Mouse (Mus musculus): ENCODE data around the gene Adora1. TPM values are rescaled to one million over a fixed set of nuclear protein-coding genes. Genes with fewer than 3 reads are reported as not detected.

The Adora1 gene
- polyA plus RNA-seq, 1 experiment: 0.50 TPM

DNA sequence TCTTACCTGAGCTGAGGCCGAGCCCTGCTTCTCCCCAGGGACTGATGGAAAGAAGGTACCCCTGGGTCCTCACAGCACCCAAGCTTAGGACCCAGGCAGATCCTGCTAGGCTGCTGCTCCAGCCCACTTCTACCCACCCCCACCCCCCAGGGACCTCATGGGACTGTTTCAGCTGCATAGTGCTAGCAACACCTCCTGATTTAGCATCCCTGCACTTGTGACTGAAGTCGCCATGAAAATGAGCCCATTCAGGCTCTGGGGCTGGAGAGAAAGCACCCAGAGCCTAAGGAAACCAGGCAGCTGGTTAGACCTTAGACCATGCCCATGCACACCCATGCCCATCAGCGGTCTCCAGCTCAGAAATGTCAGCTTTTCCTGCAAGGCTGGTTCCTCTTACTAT lies 17.3 kb downstream of the Adora1 start:
- Histone ChIP-seq H3K4me3 (replicated peaks) (no peak overlapping the region), H3K9me3 (no peaks in the 10 kb centered on the region), H3K36me3 (replicated peaks; ENCODE audit: low read length) (no peaks in the 10 kb centered on the region), H3K4me1 (peaks cover 26% of the 10 kb centered on the region), H3K27me3 (replicated peaks) (peaks cover 65% of the 10 kb centered on the region)
- TF ChIP-seq FLI1 (IDR thresholded peaks at IDR 0.05; ENCODE audit: low read length) (no peak), GATA1 (IDR thresholded peaks at IDR 0.05; ENCODE audit: borderline replicate concordance, low read length) (no peak)

DNA sequence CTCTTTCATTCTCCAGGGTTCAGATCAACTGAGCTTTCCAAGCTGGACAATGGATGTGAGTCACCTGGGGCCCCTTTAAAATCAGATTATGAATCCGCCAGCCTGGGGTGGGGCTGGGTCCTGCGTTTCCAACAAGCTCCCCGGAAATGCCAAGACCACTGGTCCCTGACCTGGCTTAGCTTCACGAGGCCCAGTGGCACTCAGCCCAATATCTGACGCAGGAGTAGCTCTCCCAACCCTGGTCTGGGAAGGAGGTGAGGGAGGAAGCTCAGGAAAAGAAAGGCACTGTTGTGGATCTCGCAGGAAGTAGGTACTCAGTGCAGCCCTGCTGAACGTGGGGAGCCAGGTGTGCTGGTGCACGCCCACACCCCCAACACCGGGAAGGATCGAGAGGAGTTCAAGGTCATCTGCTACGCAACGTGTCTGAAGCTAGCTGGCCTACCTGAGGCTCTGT lies 18.2 kb downstream of the Adora1 start:
- TF ChIP-seq FLI1 (IDR thresholded peaks at IDR 0.05; ENCODE audit: low read length) (no peak), GATA1 (IDR thresholded peaks at IDR 0.05; ENCODE audit: borderline replicate concordance, low read length) (no peak)
- Histone ChIP-seq H3K4me3 (replicated peaks) (no peak overlapping the region), H3K4me1 (peaks cover 17% of the 10 kb centered on the region), H3K9me3 (no peaks in the 10 kb centered on the region), H3K36me3 (replicated peaks; ENCODE audit: low read length) (no peaks in the 10 kb centered on the region), H3K27me3 (replicated peaks) (peaks cover 66% of the 10 kb centered on the region)

DNA sequence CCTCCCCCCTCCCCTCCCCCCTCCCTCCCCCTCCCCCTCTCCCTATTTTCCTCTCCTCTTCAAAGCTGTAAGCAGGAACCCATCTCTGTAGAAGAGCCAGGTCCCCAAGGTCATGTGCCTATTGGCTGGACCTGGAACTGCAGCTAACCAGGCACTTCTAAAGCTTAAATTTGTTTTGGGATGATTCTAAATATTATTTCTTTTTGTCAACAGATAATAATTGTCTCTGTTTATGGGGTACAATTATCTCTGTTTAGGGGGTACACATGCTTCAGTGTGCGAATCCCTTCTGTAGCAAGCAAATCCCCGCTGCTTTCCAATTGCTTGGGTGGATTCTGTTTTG lies 18.6 kb downstream of the Adora1 start:
- H3K9me3 ChIP-seq: no peaks in the 10 kb centered on the region
- no peaks in the 10 kb centered on the region for H3K36me3 ChIP-seq (replicated peaks; ENCODE audit: low read length)
- TF ChIP-seq GATA1 (IDR thresholded peaks at IDR 0.05; ENCODE audit: borderline replicate concordance, low read length) (no peak), FLI1 (IDR thresholded peaks at IDR 0.05; ENCODE audit: low read length) (no peak)
- H3K4me3 ChIP-seq (replicated peaks): no peak overlapping the region
- H3K27me3 ChIP-seq (replicated peaks): peaks cover 70% of the 10 kb centered on the region
- H3K4me1 ChIP-seq: peaks cover 13% of the 10 kb centered on the region

DNA sequence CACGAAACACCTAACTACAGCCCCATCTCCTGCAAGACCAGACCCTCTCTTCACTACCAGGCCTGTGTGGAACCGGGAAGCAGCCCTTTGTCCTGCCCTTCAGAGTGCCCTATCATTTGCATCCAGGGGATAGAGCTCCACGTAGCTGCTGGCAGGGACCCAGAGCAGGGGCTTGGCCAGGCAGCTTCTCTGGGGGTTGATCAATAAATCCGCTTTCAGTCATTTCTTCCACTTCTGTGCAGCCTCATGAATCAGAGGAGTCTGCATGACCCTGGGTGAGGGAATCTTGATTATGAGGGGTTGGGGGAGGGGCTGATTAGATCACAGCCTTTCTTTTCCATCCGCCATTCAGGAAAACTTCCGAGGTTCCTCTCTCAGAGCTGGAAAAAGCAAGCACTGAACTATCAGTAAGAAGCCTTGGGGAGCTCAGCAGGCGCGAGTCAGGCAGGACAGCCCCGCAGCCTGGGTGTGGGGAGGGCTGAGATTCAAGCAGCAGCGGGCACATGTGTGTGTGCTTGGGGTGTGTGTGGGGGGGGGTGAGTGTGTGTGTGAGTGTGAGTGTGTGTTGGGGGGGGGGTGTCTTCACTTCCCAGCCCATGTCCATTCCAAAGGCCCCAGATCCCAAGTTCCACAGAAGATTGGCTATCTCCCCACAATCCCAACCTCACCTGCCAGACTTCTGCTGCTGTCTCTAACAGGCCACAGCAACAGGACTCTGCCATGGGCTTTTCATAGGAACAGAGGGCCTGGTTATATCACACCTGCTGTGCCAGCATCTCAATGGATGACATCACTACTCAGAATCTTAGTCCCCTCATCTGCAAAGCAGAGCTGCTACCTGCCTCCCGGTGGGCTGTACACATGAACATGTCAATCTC lies 19.2 kb downstream of the Adora1 start:
- H3K27me3 ChIP-seq (replicated peaks): peaks cover 74% of the 10 kb centered on the region
- H3K36me3 ChIP-seq (replicated peaks; ENCODE audit: low read length): no peaks in the 10 kb centered on the region
- no peaks in the 10 kb centered on the region for H3K9me3 ChIP-seq
- TF ChIP-seq GATA1 (IDR thresholded peaks at IDR 0.05; ENCODE audit: borderline replicate concordance, low read length) (no peak), FLI1 (IDR thresholded peaks at IDR 0.05; ENCODE audit: low read length) (no peak)
- H3K4me1 ChIP-seq: peaks cover 9% of the 10 kb centered on the region
- no peak overlapping the region for H3K4me3 ChIP-seq (replicated peaks)

DNA sequence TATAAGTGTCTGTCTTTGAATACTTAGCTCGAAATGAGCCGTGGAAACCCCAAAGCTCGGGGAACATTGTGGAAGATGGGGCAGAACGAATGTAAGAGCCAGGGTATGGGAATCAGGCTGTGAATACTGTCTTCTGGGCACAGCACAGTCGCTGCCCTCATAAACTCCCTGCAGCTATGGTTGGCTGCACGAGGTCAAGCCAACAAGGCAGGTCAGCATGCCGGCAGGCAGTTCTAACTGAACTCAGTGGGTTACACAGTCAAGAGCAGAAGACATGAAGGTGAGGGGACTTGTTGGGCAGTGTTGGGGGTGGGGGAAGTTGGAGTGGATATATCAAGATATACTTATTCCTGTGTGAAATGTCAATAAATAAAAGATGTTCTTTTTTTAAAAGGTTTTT lies 20.2 kb downstream of the Adora1 start:
- H3K4me3 ChIP-seq (replicated peaks): no peak overlapping the region
- peaks cover 3% of the 10 kb centered on the region; the same call in 1 of the 2 replicates for H3K4me1 ChIP-seq
- peaks cover 82% of the 10 kb centered on the region for H3K27me3 ChIP-seq (replicated peaks)
- H3K9me3 ChIP-seq: no peaks in the 10 kb centered on the region
- TF ChIP-seq FLI1 (IDR thresholded peaks at IDR 0.05; ENCODE audit: low read length) (no peak), GATA1 (IDR thresholded peaks at IDR 0.05; ENCODE audit: borderline replicate concordance, low read length) (no peak)
- H3K36me3 ChIP-seq (replicated peaks; ENCODE audit: low read length): no peaks in the 10 kb centered on the region

DNA sequence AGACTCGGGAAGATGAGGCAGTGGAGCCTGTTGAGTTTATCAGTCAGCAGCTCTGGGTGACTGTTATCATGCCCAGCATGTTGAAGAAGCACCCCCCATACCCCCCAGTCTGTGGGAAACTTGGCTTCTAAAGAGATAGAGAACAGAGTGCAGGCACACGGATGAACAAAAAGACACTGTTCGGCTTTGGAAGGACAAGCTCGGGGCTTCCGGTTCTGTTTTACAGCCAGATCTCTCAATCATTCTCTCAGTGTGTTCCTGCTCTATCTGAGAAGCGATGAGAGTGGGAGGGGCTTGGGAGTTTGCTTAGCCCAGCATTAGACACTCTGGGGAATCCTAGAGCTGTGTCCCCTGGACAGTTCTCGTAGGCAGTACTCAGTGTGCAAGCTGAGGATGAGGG lies 21.8 kb downstream of the Adora1 start:
- peaks cover 3% of the 10 kb centered on the region; the same call in 1 of the 2 replicates for H3K4me1 ChIP-seq
- TF ChIP-seq FLI1 (IDR thresholded peaks at IDR 0.05; ENCODE audit: low read length) (no peak), GATA1 (IDR thresholded peaks at IDR 0.05; ENCODE audit: borderline replicate concordance, low read length) (no peak)
- no peaks in the 10 kb centered on the region for H3K36me3 ChIP-seq (replicated peaks; ENCODE audit: low read length)
- peaks cover 2% of the 10 kb centered on the region for H3K9me3 ChIP-seq
- no peak overlapping the region for H3K4me3 ChIP-seq (replicated peaks)
- H3K27me3 ChIP-seq (replicated peaks): peaks cover 82% of the 10 kb centered on the region

DNA sequence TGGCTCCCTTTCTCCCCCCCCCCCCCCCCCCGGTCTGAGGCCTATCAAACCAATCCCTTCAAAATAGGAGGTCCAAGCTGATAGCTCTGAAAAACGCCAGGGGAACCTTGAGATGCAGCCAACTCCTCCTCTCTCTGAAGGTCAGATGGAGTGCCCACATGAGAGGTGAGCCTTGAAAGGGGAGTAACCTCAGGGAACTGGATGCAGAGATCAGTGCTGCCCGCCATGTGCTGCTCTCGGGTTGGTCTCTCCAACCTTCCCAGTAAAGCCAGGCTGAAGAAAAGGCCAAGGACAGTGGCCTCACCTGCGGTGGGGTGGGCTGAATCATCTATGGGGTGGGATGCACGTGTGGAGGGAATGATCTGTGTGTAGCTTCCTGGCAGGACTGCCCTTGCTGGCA lies 22.9 kb downstream of the Adora1 start:
- H3K4me3 ChIP-seq (replicated peaks): no peak overlapping the region
- H3K9me3 ChIP-seq: peaks cover 13% of the 10 kb centered on the region
- peaks cover 3% of the 10 kb centered on the region; the same call in 1 of the 2 replicates for H3K4me1 ChIP-seq
- H3K27me3 ChIP-seq (replicated peaks): peaks cover 83% of the 10 kb centered on the region
- H3K36me3 ChIP-seq (replicated peaks; ENCODE audit: low read length): no peaks in the 10 kb centered on the region
- TF ChIP-seq GATA1 (IDR thresholded peaks at IDR 0.05; ENCODE audit: borderline replicate concordance, low read length) (no peak), FLI1 (IDR thresholded peaks at IDR 0.05; ENCODE audit: low read length) (no peak)

DNA sequence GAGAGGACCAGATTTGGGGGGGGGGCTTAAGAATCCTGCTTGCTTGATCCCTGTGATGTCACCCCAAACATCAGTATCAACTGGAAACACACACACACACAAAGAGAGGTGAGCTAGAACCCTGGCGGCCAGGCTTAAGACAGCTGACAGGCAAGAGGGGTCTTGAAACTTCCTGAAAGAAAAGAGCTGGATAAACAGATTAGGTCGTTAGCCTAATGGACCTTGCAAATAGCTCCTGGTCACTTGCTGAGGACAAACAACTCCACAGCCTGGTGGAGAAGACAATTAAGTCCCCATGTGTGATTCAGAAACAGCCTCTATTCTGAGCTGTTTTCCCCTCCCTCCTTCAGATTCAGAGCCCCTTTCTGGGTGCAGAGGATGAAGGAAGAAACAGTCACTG lies 23.6 kb downstream of the Adora1 start:
- Histone ChIP-seq H3K36me3 (replicated peaks; ENCODE audit: low read length) (no peaks in the 10 kb centered on the region), H3K9me3 (peaks cover 16% of the 10 kb centered on the region), H3K27me3 (replicated peaks) (peaks cover 79% of the 10 kb centered on the region), H3K4me3 (replicated peaks) (no peak overlapping the region), H3K4me1 (peaks cover 3% of the 10 kb centered on the region; the same call in 1 of the 2 replicates)
- TF ChIP-seq FLI1 (IDR thresholded peaks at IDR 0.05; ENCODE audit: low read length) (no peak), GATA1 (IDR thresholded peaks at IDR 0.05; ENCODE audit: borderline replicate concordance, low read length) (no peak)

DNA sequence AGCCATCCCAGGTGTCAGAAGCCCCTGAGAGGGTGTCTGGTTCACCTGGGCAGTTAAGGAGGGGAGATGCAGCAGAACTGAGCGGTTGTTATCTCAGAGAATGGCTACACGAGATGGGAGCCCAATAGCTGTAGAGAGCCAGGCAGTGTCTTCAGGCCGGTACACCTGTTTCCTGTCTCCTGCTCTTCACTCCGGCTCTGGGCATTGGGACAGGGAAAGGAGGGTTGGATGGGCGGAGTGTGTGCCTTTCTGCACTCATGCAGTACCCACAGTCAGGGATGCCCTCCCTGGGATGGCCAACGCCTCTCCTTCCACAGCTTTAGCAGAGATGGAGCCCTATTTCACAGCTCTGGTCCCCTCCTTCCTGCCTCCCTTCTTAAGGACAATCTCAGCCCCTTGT lies 24.2 kb downstream of the Adora1 start:
- no peak for TF ChIP-seq FLI1 (IDR thresholded peaks at IDR 0.05; ENCODE audit: low read length)
- no peak for TF ChIP-seq GATA1 (IDR thresholded peaks at IDR 0.05; ENCODE audit: borderline replicate concordance, low read length)
- peaks cover 80% of the 10 kb centered on the region for H3K27me3 ChIP-seq (replicated peaks)
- H3K36me3 ChIP-seq (replicated peaks; ENCODE audit: low read length): no peaks in the 10 kb centered on the region
- H3K9me3 ChIP-seq: peaks cover 16% of the 10 kb centered on the region
- peaks cover 3% of the 10 kb centered on the region; the same call in 1 of the 2 replicates for H3K4me1 ChIP-seq
- no peak overlapping the region for H3K4me3 ChIP-seq (replicated peaks)

DNA sequence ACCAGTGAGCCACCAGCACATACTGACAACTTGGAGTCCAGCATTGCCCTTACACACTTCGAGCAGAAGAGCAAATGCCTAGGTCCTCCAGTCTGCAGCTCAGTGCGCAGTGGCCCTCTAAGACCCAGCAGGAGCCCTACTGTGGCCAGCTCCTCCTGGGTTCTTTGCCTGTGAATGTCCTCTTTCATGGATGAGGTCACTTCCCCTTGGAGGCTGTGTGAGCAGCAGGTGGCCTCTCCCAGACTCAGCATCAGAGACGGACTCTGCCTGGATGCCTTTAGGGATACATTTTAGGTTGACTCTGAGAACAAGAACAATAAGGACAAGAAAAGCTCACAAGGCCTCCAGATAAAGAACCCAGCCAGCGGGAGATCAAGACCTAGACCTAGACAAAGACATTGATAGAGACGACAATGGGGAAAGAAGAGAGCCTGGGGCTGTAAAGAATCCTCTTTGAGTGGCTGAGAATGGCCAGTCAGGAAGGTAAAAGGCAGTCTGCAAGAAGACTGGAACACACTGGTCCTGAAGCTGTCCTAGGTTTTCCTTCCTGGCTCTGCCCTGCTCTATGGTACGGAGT lies 25.0 kb downstream of the Adora1 start:
- Histone ChIP-seq H3K27me3 (replicated peaks) (peaks cover 78% of the 10 kb centered on the region), H3K4me3 (replicated peaks) (no peak overlapping the region), H3K4me1 (peaks cover 6% of the 10 kb centered on the region; the same call in 1 of the 2 replicates), H3K9me3 (peaks cover 16% of the 10 kb centered on the region), H3K36me3 (replicated peaks; ENCODE audit: low read length) (no peaks in the 10 kb centered on the region)
- no peak for TF ChIP-seq GATA1 (IDR thresholded peaks at IDR 0.05; ENCODE audit: borderline replicate concordance, low read length)
- TF ChIP-seq FLI1 (IDR thresholded peaks at IDR 0.05; ENCODE audit: low read length): no peak
